Mouse (Mus musculus): ENCODE measurements around the gene Mga. TPM values are rescaled to one million over a fixed set of nuclear protein-coding genes. Genes with fewer than 3 reads are reported as not detected.
A peak's percentile ranks its signal among the peaks of the same experiment; 100 is the strongest.

The Mga gene
- polyA plus RNA-seq (2012; rRNA removed), result 5.4 and 6.6 TPM in 2 replicates

DNA sequence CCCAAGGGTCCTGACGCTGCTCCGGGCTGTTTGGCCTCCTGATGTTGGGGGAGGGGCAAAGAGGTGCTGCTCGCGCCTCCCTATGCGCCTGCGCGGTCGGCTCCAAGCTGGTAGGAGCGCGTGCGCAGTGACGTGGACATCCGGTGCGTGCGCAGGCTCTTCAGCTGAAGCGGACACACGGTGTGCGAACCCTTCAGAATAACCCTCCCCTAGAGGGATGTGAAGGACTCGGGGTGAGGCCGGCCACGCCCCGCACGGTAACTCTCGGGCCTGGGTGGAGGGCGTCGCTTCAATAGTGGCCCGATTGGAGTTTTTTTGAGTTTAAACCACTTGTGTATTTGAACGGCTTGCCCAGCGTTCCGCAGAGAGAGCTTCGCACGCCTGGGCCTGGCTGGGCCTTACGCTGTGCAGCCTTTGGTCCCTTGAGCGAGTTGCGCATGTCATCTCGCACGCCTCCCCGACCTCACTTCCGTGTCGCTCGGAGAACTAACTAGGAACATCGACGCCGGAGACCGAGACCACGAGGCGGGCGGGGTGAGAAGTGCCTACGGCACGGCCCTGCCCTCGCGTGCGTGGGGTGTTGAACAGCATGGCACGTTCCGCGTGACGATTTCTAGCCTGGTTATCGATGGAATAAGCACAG lies at the start of gene Mga:
Mga (plus strand) TSS at position 139 of the 643 bp plus-strand sequence.
- Histone ChIP-seq H3K4me3 (ENCODE audit: low read depth, low read length) (peak within 1 kb of the TSS; percentile 67), H3K27ac (ENCODE audit: insufficient read depth, low read depth, low read length) (peak within 1 kb of the TSS; percentile 84), H3K27me3 (ENCODE audit: control insufficient read depth, insufficient read depth, low read length) (no peaks in the 10 kb centered on the region), H3K4me1 (ENCODE audit: control insufficient read depth, insufficient read depth, insufficient read length, low read length) (peaks cover 13% of the 10 kb centered on the region), H3K36me3 (ENCODE audit: control insufficient read depth, insufficient read depth, low read length) (no peaks in the 10 kb centered on the region)
- TF ChIP-seq CTCF (IDR thresholded peaks at IDR 0.05; ENCODE audit: extremely low read depth, insufficient read length, insufficient replicate concordance, low read depth, low read length) (no peak), POLR2A (IDR thresholded peaks at IDR 0.05; ENCODE audit: low read depth, low read length) (peak; percentile 26; the same call in 1 of the 2 replicates)
- under 1% methylated on average over 58 of the region's 58 CpGs for WGBS

DNA sequence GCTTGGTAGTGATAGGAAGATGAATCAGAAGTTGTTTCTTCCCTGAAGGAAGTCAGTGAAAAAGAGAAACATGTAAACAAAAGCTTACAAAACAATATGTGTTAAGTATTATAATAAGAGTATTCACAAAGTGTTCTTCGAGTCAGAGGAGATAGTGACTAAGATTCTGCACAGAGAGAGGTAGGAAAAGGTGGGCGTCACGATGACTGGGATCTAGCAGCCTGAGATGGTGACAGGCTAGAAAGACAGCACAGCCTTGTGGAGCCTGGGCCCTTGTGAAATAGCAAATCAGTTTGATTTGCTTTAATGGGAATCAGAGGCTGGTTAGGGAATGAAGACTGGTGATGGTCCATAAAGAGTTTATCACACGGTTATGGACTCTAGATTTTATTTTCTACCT lies 43.2 kb upstream of the Mga start:
- H3K36me3 ChIP-seq (ENCODE audit: control insufficient read depth, insufficient read depth, low read length), result no peaks in the 10 kb centered on the region

DNA sequence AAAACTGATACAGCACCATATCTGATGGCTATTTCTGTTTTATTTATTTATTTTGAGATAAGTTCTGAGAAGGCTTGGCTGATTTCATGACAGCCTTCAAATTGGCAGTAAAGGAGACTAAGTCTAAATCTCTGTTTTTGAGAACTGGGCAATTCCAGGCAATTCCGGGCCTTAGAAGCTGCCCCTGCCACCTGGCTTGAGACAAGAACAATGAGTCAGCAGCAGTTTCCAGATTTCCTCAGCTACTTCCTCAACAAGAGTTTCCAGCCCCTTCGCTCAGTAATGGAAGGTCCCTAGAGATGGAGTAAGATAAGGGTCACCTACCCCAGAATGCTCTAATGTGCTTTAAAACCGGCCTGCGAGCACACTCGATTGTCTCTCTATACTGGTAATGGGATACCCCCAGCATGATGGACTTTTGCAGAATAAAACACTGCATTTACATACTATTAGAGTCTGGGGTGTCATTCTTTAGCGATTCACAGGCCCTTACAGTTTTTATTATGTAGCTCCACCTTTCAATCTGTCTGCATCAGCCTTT lies 41.6 kb upstream of the Mga start:
- 77% methylated on average over 6 of the region's 6 CpGs for WGBS
- Histone ChIP-seq H3K27ac (ENCODE audit: insufficient read depth, low read depth, low read length) (no peak overlapping the region), H3K27me3 (ENCODE audit: control insufficient read depth, insufficient read depth, low read length) (no peaks in the 10 kb centered on the region), H3K4me3 (ENCODE audit: low read depth, low read length) (no peak overlapping the region), H3K4me1 (ENCODE audit: control insufficient read depth, insufficient read depth, insufficient read length, low read length) (no peaks in the 10 kb centered on the region), H3K36me3 (ENCODE audit: control insufficient read depth, insufficient read depth, low read length) (no peaks in the 10 kb centered on the region)
- TF ChIP-seq CTCF (IDR thresholded peaks at IDR 0.05; ENCODE audit: extremely low read depth, insufficient read length, insufficient replicate concordance, low read depth, low read length), result no peak
- TF ChIP-seq POLR2A (IDR thresholded peaks at IDR 0.05; ENCODE audit: low read depth, low read length), result no peak

More for the DNA sequence above, 43.2 kb upstream of the Mga start:
- H3K27ac ChIP-seq (ENCODE audit: insufficient read depth, low read depth, low read length), result no peak overlapping the region
- H3K4me1 ChIP-seq (ENCODE audit: control insufficient read depth, insufficient read depth, insufficient read length, low read length), result no peaks in the 10 kb centered on the region
- WGBS, result 78% methylated on average over 4 of the region's 4 CpGs
- H3K27me3 ChIP-seq (ENCODE audit: control insufficient read depth, insufficient read depth, low read length), result no peaks in the 10 kb centered on the region
- no peak overlapping the region for H3K4me3 ChIP-seq (ENCODE audit: low read depth, low read length)
- TF ChIP-seq CTCF (IDR thresholded peaks at IDR 0.05; ENCODE audit: extremely low read depth, insufficient read length, insufficient replicate concordance, low read depth, low read length) (no peak), POLR2A (IDR thresholded peaks at IDR 0.05; ENCODE audit: low read depth, low read length) (no peak)

DNA sequence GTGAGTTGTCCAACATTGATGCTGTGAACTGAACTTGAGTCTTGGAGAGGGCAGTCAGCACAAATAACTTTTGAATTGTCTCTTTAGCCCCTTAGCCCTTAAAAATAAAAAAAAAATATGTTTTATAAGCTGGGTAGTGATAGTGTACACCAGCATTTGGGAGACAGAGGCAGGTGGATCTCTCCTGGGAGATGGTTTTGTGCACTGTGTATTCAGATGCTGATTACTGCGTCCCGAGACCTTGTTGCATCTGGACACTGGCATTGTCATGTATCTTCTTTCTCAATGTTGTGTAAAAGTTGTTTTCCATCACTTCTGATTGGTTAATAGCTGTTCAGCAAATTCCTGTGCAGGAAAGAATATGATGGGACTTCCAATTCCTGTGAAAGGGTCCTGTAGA lies 39.7 kb upstream of the Mga start:
- Histone ChIP-seq H3K27ac (ENCODE audit: insufficient read depth, low read depth, low read length) (no peak overlapping the region), H3K36me3 (ENCODE audit: control insufficient read depth, insufficient read depth, low read length) (no peaks in the 10 kb centered on the region), H3K27me3 (ENCODE audit: control insufficient read depth, insufficient read depth, low read length) (no peaks in the 10 kb centered on the region), H3K4me1 (ENCODE audit: control insufficient read depth, insufficient read depth, insufficient read length, low read length) (no peaks in the 10 kb centered on the region), H3K4me3 (ENCODE audit: low read depth, low read length) (no peak overlapping the region)
- WGBS, result 83% methylated on average over 2 of the region's 2 CpGs
- TF ChIP-seq CTCF (IDR thresholded peaks at IDR 0.05; ENCODE audit: extremely low read depth, insufficient read length, insufficient replicate concordance, low read depth, low read length), result no peak
- TF ChIP-seq POLR2A (IDR thresholded peaks at IDR 0.05; ENCODE audit: low read depth, low read length), result no peak

DNA sequence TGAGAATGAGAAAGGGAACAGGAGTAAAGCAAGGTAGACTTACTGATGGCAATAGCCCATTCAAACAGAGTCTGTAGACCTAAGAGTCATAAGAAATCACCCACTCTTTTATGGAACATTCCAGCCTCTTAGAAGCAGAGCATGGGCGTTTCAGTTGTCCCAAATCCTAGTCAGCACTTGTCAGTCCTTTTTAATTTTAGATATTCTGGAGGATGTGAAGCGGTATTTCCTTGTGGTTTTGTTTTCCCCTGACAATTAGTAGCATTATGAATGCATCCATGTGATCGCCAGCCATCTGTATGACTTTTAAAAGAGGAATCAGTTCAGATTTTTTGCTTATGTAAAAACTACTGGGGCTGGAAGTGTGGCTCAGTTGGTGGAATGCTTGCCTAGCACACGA lies 32.5 kb upstream of the Mga start:
- H3K4me1 ChIP-seq (ENCODE audit: control insufficient read depth, insufficient read depth, insufficient read length, low read length), result no peaks in the 10 kb centered on the region
- no peak overlapping the region for H3K27ac ChIP-seq (ENCODE audit: insufficient read depth, low read depth, low read length)
- TF ChIP-seq POLR2A (IDR thresholded peaks at IDR 0.05; ENCODE audit: low read depth, low read length) (no peak), CTCF (IDR thresholded peaks at IDR 0.05; ENCODE audit: extremely low read depth, insufficient read length, insufficient replicate concordance, low read depth, low read length) (no peak)
- H3K36me3 ChIP-seq (ENCODE audit: control insufficient read depth, insufficient read depth, low read length), result no peaks in the 10 kb centered on the region
- peaks cover 2% of the 10 kb centered on the region; the same call in 1 of the 2 replicates for H3K27me3 ChIP-seq (ENCODE audit: control insufficient read depth, insufficient read depth, low read length)
- H3K4me3 ChIP-seq (ENCODE audit: low read depth, low read length), result no peak overlapping the region
- WGBS, result 74% methylated on average over 4 of the region's 4 CpGs

DNA sequence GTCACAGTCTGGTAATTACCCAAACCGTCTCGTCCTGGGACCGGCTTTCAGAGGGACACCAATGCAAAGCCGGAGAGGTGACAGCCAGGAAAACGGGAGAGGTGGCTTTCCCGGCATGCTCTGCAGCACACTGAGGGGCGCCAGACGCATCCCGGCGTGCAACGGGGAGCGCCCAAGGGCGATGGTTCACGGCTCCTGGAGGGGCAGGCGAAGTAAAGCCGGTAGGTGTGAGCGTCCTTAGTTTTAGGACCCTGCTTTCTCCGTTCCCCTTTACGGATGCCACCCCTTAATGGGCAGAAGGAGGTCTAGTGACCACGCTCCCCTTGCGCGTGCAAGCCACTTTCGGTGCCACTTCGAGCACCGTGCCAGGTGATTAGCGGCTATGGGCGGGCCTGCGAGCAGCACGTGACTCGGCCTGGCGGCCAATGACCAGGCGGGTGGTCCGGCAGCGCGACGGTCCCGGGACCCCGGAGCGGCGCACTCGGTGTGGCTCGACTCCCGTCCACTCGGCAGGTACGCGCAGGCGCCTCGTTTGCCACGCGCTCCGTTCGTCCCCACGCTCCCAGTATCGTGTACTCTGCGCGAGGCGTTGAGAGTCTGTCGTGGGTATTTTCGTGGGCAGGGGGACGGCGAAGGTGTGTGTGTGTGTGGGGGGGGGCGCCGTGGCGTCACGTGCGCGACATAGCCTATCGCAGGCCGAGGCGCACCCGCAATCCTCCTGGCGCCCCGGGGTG lies 24.5 kb upstream of the Mga start:
- peak overlapping the region; percentile 69 for H3K4me3 ChIP-seq (ENCODE audit: low read depth, low read length)
- no peak overlapping the region for H3K27ac ChIP-seq (ENCODE audit: insufficient read depth, low read depth, low read length)

DNA sequence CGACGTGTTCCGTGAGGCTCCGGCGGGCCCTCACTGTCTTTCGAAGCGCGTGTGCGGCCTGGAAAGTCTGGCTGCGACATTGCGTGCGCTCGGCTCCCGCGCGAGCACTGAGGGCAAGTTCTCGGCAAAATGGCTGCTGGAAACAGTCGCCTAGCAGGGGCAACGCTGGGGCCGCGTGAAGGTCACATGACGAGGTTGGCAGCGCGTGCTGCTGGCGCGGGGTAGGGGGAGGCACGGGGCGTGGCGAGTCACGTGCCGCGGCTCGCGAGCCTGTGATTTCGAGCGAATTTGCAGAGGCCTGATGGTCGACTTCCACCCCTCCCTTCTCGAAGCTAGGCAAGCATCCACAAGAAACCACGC lies 23.9 kb upstream of the Mga start:
- no peak overlapping the region for H3K27ac ChIP-seq (ENCODE audit: insufficient read depth, low read depth, low read length)
- 1% methylated on average over 39 of the region's 39 CpGs for WGBS

More for the DNA sequence above, 24.5 kb upstream of the Mga start:
- H3K4me1 ChIP-seq (ENCODE audit: control insufficient read depth, insufficient read depth, insufficient read length, low read length), result peaks cover 11% of the 10 kb centered on the region
- 1% methylated on average over 73 of the region's 73 CpGs for WGBS
- TF ChIP-seq CTCF (IDR thresholded peaks at IDR 0.05; ENCODE audit: extremely low read depth, insufficient read length, insufficient replicate concordance, low read depth, low read length) (no peak), POLR2A (IDR thresholded peaks at IDR 0.05; ENCODE audit: low read depth, low read length) (no peak)
- no peaks in the 10 kb centered on the region for H3K36me3 ChIP-seq (ENCODE audit: control insufficient read depth, insufficient read depth, low read length)
- H3K27me3 ChIP-seq (ENCODE audit: control insufficient read depth, insufficient read depth, low read length), result peaks cover 9% of the 10 kb centered on the region; the same call in 1 of the 2 replicates

More for the DNA sequence above, 23.9 kb upstream of the Mga start:
- Histone ChIP-seq H3K36me3 (ENCODE audit: control insufficient read depth, insufficient read depth, low read length) (no peaks in the 10 kb centered on the region), H3K27me3 (ENCODE audit: control insufficient read depth, insufficient read depth, low read length) (peaks cover 8% of the 10 kb centered on the region; the same call in 1 of the 2 replicates), H3K4me1 (ENCODE audit: control insufficient read depth, insufficient read depth, insufficient read length, low read length) (peaks cover 11% of the 10 kb centered on the region), H3K4me3 (ENCODE audit: low read depth, low read length) (peak overlapping the region; percentile 69)
- no peak for TF ChIP-seq POLR2A (IDR thresholded peaks at IDR 0.05; ENCODE audit: low read depth, low read length)
- no peak for TF ChIP-seq CTCF (IDR thresholded peaks at IDR 0.05; ENCODE audit: extremely low read depth, insufficient read length, insufficient replicate concordance, low read depth, low read length)

All from small intestine, adult 2 months (tissue).